Mouse (Mus musculus) effector memory CD4-positive, alpha-beta T cell, adult 7 months (primary cell): ENCODE data around the gene Commd7. TPM values are rescaled to one million over a fixed set of nuclear protein-coding genes. Genes with fewer than 3 reads are reported as not detected.

Experiments
- polyA plus RNA-seq: library from polyadenylated mRNA; unstranded; fragments of 100-300 nt; shearing (Covaris generic); gene quantifications from one replicate; pipeline ENCODE4 v1.2.1, GENCODE M21; 2017

Commd7 gene
- polyA plus RNA-seq = 69.3 TPM

GRCm38 (mm10) chr2:153631976-153632870, at the start of gene Commd7:
Gene Commd7, minus strand, starts transcription at chr2:153632781.

GRCm38 (mm10) chr2:153649298-153650013, 16.9 kb upstream of the Commd7 start, which contains the start of gene Dnmt3b:
Gene Dnmt3b, plus strand, starts transcription at chr2:153649450.

Other genes starting within 250 kb of the Commd7 start
- gene 4930404H24Rik, start 140.0 kb downstream of the Commd7 start, polyA plus RNA-seq = not detected
- gene Nol4l, start 102.8 kb downstream of the Commd7 start, polyA plus RNA-seq = 1.8 TPM
- gene Dnmt3b, start 16.7 kb upstream of the Commd7 start, polyA plus RNA-seq = 4.7 TPM
- 0.21 TPM for gene Dnmt3c, start 63.9 kb upstream of the Commd7 start, polyA plus RNA-seq
- 219 TPM for gene Mapre1, start 108.5 kb upstream of the Commd7 start, polyA plus RNA-seq
- gene Efcab8, start 147.2 kb upstream of the Commd7 start, polyA plus RNA-seq = not detected
- not detected for gene Sun5, start 238.3 kb upstream of the Commd7 start, polyA plus RNA-seq
- not detected for gene Bpifb2, start 242.3 kb upstream of the Commd7 start, polyA plus RNA-seq